Mouse (Mus musculus) induced T-regulatory cell, adult 2 months (primary cell): Measurements from ENCODE around the gene Prrc2b.

Experiments
- DNase-seq: peaks from one replicate; pipeline ENCODE4 v3.0.0-alpha.2; 2012; ENCODE audit warnings: low read depth

The Prrc2b gene

DNA sequence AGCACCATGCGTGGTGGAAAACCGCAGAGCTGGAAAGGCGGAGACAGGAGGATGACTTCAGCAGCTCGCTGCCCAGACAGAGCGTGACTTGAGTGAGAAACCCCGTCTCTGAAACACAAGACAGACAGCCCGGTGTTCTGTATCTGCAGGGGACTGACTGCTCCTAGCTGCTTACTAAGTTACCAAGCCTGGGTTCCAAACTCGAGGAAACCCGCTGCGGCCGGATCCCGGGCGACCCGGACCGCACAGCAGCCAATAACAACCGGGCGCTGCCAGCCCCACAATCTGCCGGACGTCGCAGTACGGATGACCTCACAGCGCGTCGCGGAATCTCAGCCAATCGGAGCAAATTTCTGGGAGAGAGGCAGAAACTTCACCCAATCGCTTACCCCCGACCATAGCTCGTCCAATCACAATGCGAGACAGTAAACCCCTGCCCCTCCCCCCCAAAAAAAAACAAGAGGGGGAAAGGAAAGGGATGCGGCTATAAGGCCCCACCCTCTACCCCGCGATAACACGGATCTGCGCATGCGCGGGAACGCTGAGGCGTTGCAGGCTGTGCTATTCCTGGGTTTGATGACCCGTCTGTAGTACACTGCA, 13.1 kb upstream of the Prrc2b start:
- peak; percentile 100 for DNase-seq

DNA sequence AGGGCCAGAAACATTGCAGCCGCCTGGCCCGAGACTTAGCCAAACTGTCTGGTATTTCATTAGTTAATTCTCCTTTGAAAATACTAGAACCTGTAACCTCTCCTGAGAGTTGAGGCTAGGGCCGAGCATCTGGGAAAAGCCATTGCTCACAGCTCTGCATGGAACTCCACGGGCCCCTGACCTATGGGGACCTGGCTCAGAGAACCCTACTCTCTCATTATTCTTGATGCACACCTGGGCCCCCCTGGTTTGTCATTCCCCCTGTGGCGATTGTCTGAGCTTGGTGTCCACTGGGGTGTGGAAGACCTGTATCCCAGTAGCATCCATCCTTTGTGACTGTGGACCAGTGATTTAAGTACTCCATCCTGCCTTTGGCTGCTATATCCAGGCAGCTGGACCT, 11.5 kb upstream of the Prrc2b start:
- DNase-seq = no peak

- DNase-seq = no peak
Measured at GRCm38 (mm10) chr2:32140498-32140934, 10.4 kb upstream of the Prrc2b start.

GRCm38 (mm10) chr2:32141602-32142001, 9.3 kb upstream of the Prrc2b start:
- no peak for DNase-seq

- DNase-seq = no peak
Measured at GRCm38 (mm10) chr2:32142368-32142767, 8.5 kb upstream of the Prrc2b start.

- no peak for DNase-seq
Measured at GRCm38 (mm10) chr2:32144633-32145032, 6.2 kb upstream of the Prrc2b start.

DNA sequence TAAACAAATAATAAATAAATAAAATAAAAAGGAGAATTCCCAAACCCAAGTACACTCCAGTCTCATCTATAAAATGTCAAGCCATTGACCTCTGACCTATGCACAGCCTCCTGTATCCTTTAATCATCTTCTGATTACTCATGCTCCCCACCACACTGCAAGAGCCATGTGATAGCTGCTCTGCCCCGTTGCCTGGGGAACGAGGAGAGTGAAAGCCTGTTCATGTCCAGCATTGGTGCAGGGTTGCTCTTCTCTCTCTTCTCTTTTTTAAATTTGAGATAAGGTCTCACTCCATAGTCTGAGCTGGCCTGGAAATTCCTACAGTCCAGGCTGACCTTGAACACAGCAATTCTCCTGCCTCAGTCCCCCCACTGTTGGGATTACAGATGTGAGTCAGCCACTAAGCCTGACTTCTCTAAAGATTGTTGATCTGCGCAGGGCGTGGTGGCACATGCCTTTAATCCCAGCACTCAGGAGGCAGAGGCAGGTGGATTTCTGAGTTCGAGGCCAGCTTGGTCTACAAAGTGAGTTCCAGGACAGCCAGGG, 4.2 kb upstream of the Prrc2b start:
- peak; percentile 37 for DNase-seq

DNA sequence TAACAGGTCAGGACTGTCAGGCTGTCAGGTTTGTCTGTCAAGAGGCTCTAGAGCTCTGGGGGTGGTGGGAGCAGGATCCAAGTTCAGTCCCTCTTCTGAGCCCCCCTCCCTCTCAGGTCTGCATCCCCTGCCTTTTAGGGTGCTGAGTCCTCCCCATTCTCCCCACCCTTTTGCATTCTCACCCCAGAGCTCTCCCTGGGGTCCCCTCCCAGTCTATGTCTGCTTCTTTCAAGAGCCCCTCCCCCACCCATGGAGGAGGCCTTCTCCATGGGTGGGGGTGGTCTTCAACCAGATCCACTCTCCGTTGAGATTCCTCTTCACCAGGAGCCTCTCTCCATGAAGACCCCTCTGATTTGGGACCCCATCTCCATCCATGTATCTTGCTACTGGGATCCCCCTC, 747 bp upstream of the Prrc2b start:
- DNase-seq = no peak

GRCm38 (mm10) chr2:32150562-32150923, 339 bp upstream of the Prrc2b start:
- no peak for DNase-seq

DNA sequence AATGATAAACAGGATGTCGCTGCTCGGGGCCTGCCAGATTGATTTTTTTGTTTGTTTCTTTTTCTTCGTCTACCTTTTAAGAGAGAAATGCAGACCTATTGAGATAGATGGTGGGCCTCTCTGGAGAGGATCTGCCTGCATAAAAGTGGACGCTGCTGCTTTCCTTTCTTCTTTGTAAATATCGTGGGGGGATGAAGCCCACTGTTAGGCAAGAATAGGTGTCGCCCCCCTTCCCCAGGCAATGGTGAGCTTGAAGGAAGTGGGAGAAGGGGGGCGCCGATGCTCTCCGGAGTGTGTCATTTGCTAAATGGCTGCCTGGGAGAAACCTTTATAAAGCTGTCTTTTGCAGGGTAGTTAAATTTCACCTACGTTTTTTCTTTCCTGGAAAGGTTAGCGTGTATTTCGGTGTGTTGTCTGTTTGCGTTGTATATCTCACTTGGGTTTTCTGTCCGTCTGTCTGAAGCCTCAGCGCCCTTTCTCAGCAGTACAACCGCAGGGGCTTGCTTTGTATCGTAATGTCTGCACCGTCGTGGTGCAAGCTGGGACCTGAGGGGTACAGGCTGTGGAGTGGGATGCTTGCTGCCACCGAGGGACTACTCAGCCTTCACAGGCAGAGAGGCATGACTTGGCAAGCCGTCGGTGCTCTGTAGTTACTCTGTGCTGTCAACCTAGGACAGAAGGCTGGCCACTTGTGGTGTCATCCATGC, 931 bp downstream of the Prrc2b start:
- DNase-seq = peak; percentile 81

DNA sequence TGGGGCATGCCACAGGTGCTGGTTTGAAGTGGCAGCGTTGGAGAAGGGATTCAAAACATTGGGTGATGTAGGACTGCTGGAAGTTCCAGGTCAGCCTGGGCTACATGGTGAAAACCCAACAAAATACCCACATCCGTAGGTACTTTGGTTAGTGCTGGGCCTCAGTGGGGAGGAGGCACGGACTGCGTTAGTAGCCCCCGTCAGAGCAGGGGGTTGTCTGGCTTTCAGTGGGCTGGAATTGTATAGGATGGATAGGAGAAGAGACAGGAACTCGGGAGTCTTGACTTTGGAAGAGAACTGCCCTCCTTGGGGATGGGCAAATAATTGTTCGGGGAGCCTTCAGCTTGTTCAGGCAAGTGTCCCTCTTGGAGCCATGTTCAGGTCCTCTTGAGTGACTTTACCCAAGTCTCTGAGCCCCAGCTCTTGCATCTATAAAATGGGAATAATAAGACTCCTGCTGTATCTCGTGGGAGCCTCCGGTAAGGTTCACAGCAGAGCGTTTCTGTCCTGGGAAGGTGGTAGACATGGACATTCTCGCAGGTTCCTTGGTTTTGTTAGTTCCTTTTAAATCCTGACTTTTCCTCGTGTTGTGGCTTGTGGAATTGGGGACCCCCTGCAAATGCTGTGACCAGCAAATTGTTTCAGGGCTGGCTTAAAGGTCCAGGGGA, 1.6 kb downstream of the Prrc2b start:
- DNase-seq = no peak

GRCm38 (mm10) chr2:32153041-32153790, 2.3 kb downstream of the Prrc2b start:
- DNase-seq = peak; percentile 60

DNA sequence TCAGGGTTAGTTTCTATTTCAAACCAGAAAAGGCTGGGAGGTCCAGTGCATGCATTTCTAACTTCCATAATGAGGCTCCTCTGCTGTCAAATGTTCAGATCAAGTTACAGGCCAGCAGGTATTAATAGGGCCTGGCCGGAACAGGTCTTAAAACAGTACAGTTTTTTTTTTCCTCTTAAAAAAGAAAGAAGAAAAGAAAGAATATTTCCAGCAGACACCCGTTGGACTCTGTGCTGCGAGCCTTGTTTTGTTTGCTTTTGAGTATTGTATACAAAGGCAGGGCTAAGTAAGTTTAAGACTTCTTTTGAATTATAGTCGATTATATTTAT, 2.9 kb downstream of the Prrc2b start:
- peak; percentile 57 for DNase-seq

DNA sequence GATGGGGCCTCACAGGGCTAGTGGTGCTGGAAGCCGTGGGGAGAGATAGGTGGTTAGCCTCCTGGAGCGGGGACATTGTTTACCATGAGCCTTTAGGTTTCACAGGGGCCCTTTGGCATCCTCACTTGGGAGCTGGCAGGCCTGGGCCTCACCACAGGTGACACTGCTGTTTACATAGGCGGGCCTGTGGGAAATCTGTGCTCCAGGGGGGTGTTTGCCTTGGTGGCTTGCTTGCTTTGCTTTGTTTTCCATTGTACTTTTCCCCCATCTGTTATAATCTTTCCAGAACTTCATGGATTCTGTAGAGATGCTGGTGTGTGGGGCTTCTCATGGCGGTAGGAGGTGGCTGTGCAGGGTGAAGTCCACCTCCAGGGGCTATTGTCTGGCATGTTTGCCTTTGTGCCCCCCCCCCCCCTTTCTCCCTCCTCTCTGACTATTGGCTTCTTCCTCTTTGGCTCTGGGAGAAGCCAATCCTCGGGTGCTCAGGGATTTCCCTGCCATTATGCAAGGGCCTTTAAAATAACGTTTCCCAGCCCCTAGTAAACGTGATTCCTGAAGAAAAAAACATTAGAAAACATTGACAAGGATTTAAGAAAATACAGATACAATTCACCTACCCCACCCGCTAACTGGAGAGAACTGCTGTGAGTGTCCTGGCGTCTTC, 3.6 kb downstream of the Prrc2b start:
- DNase-seq = peak; percentile 63

DNA sequence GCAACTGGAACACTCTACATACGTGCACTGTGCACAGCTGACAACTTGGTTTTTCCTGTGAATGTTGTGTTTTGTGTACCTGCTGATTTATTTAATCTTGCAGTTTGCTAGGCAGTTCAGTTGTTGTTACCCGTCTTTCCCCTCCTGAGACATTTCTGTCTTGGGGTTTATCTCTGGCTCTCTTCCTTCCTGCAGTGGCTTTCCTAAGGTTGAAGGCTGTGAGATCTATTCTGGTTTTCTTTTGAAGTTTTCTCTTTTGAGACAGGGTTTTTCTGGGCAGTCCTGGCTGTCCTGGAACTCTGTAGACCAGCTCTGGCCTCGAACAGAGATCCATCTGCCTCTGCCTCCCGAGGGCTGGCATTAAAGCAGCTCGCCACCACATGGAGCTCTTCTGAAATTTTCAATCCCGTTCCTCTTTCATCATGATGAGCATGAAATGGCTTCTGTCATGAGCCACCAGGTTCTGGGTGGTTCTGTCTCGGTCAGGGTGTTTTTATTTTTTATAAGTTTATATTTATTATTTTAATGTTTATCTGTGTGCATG, 4.2 kb downstream of the Prrc2b start:
- peak; percentile 73 for DNase-seq

GRCm38 (mm10) chr2:32155614-32156013, 4.7 kb downstream of the Prrc2b start:
- peak; percentile 88 for DNase-seq

- no peak for DNase-seq
Measured at GRCm38 (mm10) chr2:32156645-32157044, 5.8 kb downstream of the Prrc2b start.

- no peak for DNase-seq
Measured at GRCm38 (mm10) chr2:32157328-32157727, 6.4 kb downstream of the Prrc2b start.

DNA sequence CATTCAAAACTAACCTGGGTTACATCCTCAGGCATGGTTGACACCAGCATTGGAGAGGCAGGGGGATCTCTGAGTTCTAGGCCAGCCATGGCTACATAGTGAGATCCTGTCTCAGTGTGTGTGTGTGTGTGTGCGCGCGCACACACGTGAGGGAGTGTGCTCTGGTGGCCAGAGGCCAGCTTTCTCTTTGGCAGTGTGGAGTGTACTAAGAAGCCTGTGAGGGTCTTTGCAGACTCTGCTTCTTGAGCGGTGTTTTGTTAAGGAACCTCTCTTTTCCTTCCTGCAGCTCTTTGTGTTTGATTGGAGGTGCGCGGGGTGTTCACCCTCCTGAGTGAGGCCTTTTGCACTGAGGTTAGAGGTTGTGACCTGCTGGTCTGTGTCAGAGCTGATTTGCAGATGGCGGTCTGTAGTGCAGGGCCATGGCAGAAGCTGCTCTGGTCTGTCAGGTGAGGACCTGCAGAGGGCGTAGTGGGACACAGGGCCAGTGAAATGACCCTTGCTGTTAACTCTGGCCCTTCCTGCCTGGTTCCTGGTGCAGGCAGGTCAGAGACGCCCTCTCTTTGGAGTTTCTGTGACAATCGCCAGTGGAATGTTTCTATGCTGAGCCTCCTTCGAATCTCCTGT, 7.8 kb downstream of the Prrc2b start:
- peak; percentile 64 for DNase-seq

GRCm38 (mm10) chr2:32160525-32160924, 9.6 kb downstream of the Prrc2b start:
- no peak for DNase-seq

DNA sequence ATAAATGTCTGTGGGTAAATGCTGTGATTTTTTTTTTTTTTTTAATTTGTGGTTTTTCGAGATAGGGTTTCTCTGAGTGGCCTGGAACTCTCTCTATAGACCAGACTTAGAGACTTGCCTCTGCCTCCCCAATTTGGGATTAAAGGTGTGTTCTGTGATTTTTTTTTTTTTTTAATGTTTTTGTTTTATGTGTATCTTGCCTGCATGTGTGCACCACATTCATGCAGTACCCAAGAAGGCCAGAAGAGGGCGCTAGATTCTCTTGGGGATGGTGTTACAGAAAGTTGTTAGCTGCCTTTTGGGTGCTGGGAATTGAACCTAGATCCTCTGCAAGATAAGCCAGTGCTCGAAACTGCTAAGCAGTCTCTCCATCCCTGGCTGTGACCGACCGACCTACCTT, 10.1 kb downstream of the Prrc2b start:
- peak; percentile 82 for DNase-seq
